Mouse (Mus musculus) frontal cortex, adult (tissue): Measurements from ENCODE around the gene Olfr910.

Experiments used
- ATAC-seq: cut with Nextera tagmentation; 2 replicates; pipeline ENCODE4 v1.9.2; 2017; ENCODE audit warnings: mild to moderate bottlenecking, moderate library complexity, mixed read lengths; ENCODE audit not compliant: low TSS enrichment

The Olfr910 gene

DNA sequence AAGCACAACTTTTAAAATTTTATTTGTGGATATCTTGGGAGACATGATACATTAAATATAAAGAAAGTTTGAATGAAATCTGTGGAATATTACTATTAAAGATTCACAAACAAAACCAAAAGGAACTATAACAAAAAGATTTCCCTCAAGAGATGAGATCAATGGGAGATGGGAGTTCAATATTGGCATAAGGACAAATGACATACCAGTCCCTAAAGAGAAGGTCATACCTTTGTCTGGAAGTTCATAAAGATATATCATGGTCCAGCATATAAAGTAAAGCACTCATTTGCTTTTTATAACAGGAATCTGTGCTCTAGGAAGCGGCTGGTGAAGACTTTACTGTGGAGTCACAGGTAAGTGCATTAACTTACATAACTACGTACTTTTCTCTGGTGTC lies at the start of gene Olfr910:
TSS of gene Olfr910 (plus strand) at position 301 of the 400 bp plus-strand sequence.
- ATAC-seq: no peak

DNA sequence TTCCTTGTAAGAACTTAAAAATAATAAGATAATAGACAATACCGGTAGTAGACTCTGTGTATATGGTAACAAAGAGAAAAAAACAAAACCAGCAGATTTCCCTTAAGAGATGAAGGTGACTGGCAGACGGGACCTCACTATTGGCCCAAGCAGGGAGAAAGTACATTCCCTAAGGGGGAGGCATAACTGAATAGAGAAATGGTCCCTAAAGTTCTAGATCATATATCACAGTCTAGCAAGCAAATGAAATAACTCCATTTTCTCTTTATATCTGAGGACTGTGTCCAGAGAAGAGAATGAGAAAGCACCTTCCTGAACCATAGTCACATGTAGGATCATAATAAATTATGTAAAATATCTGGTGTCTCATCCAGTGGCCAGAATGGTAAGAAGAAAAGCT lies 42.1 kb upstream of the Olfr910 start, which contains the start of gene Olfr907:
TSS of gene Olfr907 (plus strand) at position 301 of the 400 bp plus-strand sequence.
- no peak for ATAC-seq

DNA sequence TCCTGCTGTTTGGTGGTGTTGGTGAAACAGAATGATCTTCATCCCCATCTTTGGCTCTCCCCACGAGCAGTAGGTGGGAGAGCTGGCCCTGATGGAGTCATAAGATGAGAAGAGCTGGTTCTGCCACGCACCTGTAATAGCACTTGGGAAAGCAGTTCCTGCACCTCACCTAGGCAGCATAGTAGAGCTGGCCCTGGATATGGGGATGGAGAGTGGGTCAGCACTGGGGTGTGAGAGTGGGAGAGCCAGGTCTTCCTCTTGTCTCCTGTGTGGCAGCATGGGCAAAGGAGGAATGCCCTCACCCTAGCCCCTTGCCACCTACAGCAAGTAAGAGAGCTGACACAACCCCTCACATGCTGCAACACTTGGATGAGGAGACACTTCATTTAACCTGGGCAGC lies 25.3 kb upstream of the Olfr910 start:
- ATAC-seq: no peak

DNA sequence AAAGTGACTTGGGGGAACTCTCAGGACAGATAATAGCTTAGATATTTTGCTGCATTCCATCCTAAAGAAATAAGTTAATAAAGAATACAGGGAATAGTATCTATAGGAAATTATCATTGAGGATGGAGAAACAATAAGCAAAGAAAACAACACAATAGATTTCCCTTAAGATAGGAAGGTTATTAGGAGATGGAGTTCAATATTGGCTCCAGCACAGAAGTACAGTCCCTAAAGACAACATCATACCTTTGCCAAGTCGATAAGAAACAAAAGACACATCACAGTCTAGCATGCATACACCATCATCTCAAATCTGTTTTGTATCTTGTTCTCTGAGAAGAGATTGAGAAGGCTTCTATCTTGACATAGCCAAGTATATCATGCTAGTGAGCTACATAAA lies 16.4 kb upstream of the Olfr910 start, which contains the start of gene Olfr911-ps1:
TSS of gene Olfr911-ps1 (plus strand) at position 301 of the 400 bp plus-strand sequence.
- no peak for ATAC-seq

DNA sequence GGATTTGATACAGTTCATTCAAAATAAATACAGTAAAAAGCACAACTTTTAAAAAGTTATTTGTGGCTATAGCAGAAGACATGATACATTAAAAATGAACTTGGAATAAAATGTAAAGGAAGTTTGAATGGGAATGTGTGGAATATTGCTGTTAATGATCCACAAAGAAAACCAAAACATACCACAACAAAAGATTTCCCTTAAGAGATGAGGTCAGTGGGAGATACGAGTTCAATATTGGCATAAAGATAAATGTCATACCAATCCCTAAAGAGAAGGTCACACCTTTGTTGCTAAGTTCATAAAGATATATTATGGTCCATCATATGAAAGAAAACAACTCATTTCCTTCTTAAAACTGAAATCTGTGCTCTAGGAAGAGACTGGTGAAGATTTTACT lies 42.2 kb downstream of the Olfr910 start, which contains the start of gene Olfr912:
TSS of gene Olfr912 (plus strand) at position 301 of the 400 bp plus-strand sequence.
- ATAC-seq: no peak
